Mouse (Mus musculus) liver, postnatal 0 days (tissue): ENCODE measurements at regions not wholly inside any gene's neighbourhood (a gene's known extent, or its start where the extent isn't known, plus 50 kb on each side); places are given as distances from the start of the nearest gene placed in this dataset.

ENCODE experiments used
- CTCF ChIP-seq: sonication (generic); IDR thresholded peaks from 2 replicates; pipeline ENCODE4 v1.5.1; 2016; ENCODE audit warnings: antibody characterized with exemption, low read depth
- EP300 ChIP-seq: IDR thresholded peaks from 2 replicates; pipeline ENCODE4 v1.6.1; 2016; ENCODE audit warnings: antibody characterized with exemption, low read depth, mild to moderate bottlenecking

- TF ChIP-seq CTCF (no peak), EP300 (no peak)
These were observed 243.3 kb downstream of the Tex13c3 start for GRCm38 (mm10) chrX:19237738-19238261.
